Mouse (Mus musculus) limb, embryonic 14.5 days (tissue): ENCODE data around the gene Unc5b. TPM values are rescaled to one million over a fixed set of nuclear protein-coding genes. Genes with fewer than 3 reads are reported as not detected.

Experiments used
- ATAC-seq: fragments of 200-750 bp; cut with Nextera tagmentation; 2 replicates; pipeline ENCODE4 v1.8.0; 2017; ENCODE audit warnings: low read depth, moderate number of reproducible peaks, moderate TSS enrichment; ENCODE audit not compliant: low FRiP score
- DNase-seq: peaks from one replicate; pipeline ENCODE4 v3.0.0-alpha.2; 2015; ENCODE audit warnings: low spot score
- H3K27ac ChIP-seq: fragments of 300-500 bp; sonication (generic); replicated peaks from 2 replicates; pipeline ENCODE4 v1.5.1; 2014; ENCODE audit warnings: low read depth, mild to moderate bottlenecking, low read length, moderate library complexity, mixed read lengths
- H3K27me3 ChIP-seq: fragments of 300-500 bp; sonication (generic); 2 replicates; pipeline ENCODE4 v1.6.1; 2014; ENCODE audit warnings: low read length, mixed read lengths; ENCODE audit not compliant: control insufficient read depth, insufficient read depth
- H3K36me3 ChIP-seq: fragments of 300-500 bp; sonication (generic); 2 replicates; pipeline ENCODE4 v1.6.1; 2014; ENCODE audit warnings: mild to moderate bottlenecking, low read length, moderate library complexity, mixed read lengths; ENCODE audit not compliant: control insufficient read depth, insufficient read depth
- H3K4me1 ChIP-seq: fragments of 300-500 bp; sonication (generic); 2 replicates; pipeline ENCODE4 v1.6.1; 2014; ENCODE audit warnings: antibody characterized with exemption, low read length, mixed read lengths; ENCODE audit not compliant: control insufficient read depth, insufficient read depth
- H3K4me2 ChIP-seq: fragments of 300-500 bp; sonication (generic); replicated peaks from 2 replicates; pipeline ENCODE4 v1.6.1; 2014; ENCODE audit warnings: low read depth, mild to moderate bottlenecking, low read length, moderate library complexity; ENCODE audit not compliant: severe bottlenecking
- H3K4me3 ChIP-seq: fragments of 300-500 bp; sonication (generic); replicated peaks from 2 replicates; pipeline ENCODE4 v1.5.1; 2014; ENCODE audit warnings: low read length
- H3K9ac ChIP-seq: fragments of 300-500 bp; sonication (generic); 2 replicates; pipeline ENCODE4 v1.6.1; 2014; ENCODE audit warnings: mild to moderate bottlenecking, low read depth, low read length, moderate library complexity; ENCODE audit not compliant: severe bottlenecking
- H3K9me3 ChIP-seq: fragments of 300-500 bp; sonication (generic); 2 replicates; pipeline ENCODE4 v1.6.1; 2016; ENCODE audit warnings: low read length; ENCODE audit not compliant: control insufficient read depth
- POLR2A ChIP-seq: fragments of 200-500 bp; IDR thresholded peaks from 2 replicates; pipeline ENCODE4 v1.8.0; 2012; ENCODE audit warnings: inconsistent platforms, mild to moderate bottlenecking, moderate library complexity, borderline replicate concordance; ENCODE audit not compliant: insufficient read depth, insufficient read length; ENCODE audit errors: extremely low read depth
- WGBS: fragments of 180-500 bp; shearing (Covaris S2); extraction: QIAGEN DNeasy Blood & Tissue Kit; methylation state at CpG from one replicate; pipeline ENCODE4 v1.1.7; 2014; 5-methylcytosine and 5-hydroxymethylcytosine counted together
- polyA plus RNA-seq, 2 experiments: library from polyadenylated mRNA; depleted of rRNA in 1 of 2; stranded (reverse) in 1 of 2; unstranded in 1 of 2; fragments of >200 nt; fragmentation: Nextera tagmentation in 1 of 2; extraction: Ambion mirVana in 1 of 2; gene quantifications; 2 replicates each; pipeline versions ENCODE4 v1.2.1 to v1.2.3; 2012 to 2014

Unc5b gene
- polyA plus RNA-seq, 2 experiments, result 6.2 to 21.8 TPM

GRCm38 (mm10) chr10:60732397-60732861 is 99.0 kb downstream of the Unc5b start:
- WGBS, result 44% methylated on average over 2 of the region's 2 CpGs
- no peak for DNase-seq
- H3K9me3 ChIP-seq, result no peaks in the 10 kb centered on the region
- no peaks in the 10 kb centered on the region for H3K4me1 ChIP-seq
- H3K36me3 ChIP-seq, result peaks cover 7% of the 10 kb centered on the region; the same call in 1 of the 2 replicates
- H3K9ac ChIP-seq, result 0 out of 2 replicates have a peak overlapping the region, but pooled peaks have one; percentile 7
- no peak overlapping the region for H3K27ac ChIP-seq
- no peak overlapping the region for H3K4me2 ChIP-seq
- ATAC-seq, result no peak
- H3K27me3 ChIP-seq, result no peaks in the 10 kb centered on the region
- no peak for TF ChIP-seq POLR2A
- no peak overlapping the region for H3K4me3 ChIP-seq

- Histone ChIP-seq H3K4me1 (0 out of 2 replicates have a peak, but pooled peaks cover 4% of the 10 kb centered on the region), H3K9me3 (no peaks in the 10 kb centered on the region), H3K4me3 (no peak overlapping the region), H3K27me3 (no peaks in the 10 kb centered on the region), H3K36me3 (peaks cover 6% of the 10 kb centered on the region; the same call in 1 of the 2 replicates), H3K4me2 (no peak overlapping the region), H3K27ac (no peak overlapping the region), H3K9ac (no peak overlapping the region)
- no peak for ATAC-seq
- WGBS, result 42% methylated on average over 5 of the region's 5 CpGs
- no peak for DNase-seq
- TF ChIP-seq POLR2A, result no peak
Observed at GRCm38 (mm10) chr10:60731742-60732141, 99.6 kb downstream of the Unc5b start.

GRCm38 (mm10) chr10:60727301-60727700 is 104.1 kb downstream of the Unc5b start:
- WGBS, result 23% methylated on average over 5 of the region's 5 CpGs
- no peak for TF ChIP-seq POLR2A
- ATAC-seq (no peak), DNase-seq (no peak)
- Histone ChIP-seq H3K4me2 (no peak overlapping the region), H3K27me3 (no peaks in the 10 kb centered on the region), H3K9ac (no peak overlapping the region), H3K36me3 (0 out of 2 replicates have a peak, but pooled peaks cover 7% of the 10 kb centered on the region), H3K27ac (no peak overlapping the region), H3K9me3 (no peaks in the 10 kb centered on the region), H3K4me1 (0 out of 2 replicates have a peak, but pooled peaks cover 4% of the 10 kb centered on the region), H3K4me3 (no peak overlapping the region)

GRCm38 (mm10) chr10:60726896-60727295 is 104.5 kb downstream of the Unc5b start:
- H3K9ac ChIP-seq, result no peak overlapping the region
- 65% methylated on average over 3 of the region's 3 CpGs for WGBS
- no peak for TF ChIP-seq POLR2A
- H3K9me3 ChIP-seq, result no peaks in the 10 kb centered on the region
- ATAC-seq (no peak), DNase-seq (no peak)
- H3K4me2 ChIP-seq, result no peak overlapping the region
- 0 out of 2 replicates have a peak, but pooled peaks cover 7% of the 10 kb centered on the region for H3K36me3 ChIP-seq
- H3K27me3 ChIP-seq, result no peaks in the 10 kb centered on the region
- 0 out of 2 replicates have a peak, but pooled peaks cover 4% of the 10 kb centered on the region for H3K4me1 ChIP-seq
- H3K4me3 ChIP-seq, result no peak overlapping the region
- H3K27ac ChIP-seq, result no peak overlapping the region

- 69% methylated on average over 6 of the region's 6 CpGs for WGBS
- H3K27ac ChIP-seq, result no peak overlapping the region
- DNase-seq (no peak), ATAC-seq (no peak)
- H3K4me3 ChIP-seq, result no peak overlapping the region
- H3K36me3 ChIP-seq, result peaks cover 5% of the 10 kb centered on the region; the same call in 1 of the 2 replicates
- TF ChIP-seq POLR2A, result no peak
- H3K4me2 ChIP-seq, result no peak overlapping the region
- H3K9me3 ChIP-seq, result no peaks in the 10 kb centered on the region
- no peaks in the 10 kb centered on the region for H3K27me3 ChIP-seq
- H3K4me1 ChIP-seq, result 0 out of 2 replicates have a peak, but pooled peaks cover 4% of the 10 kb centered on the region
- H3K9ac ChIP-seq, result no peak overlapping the region
Observed at GRCm38 (mm10) chr10:60724496-60724895, 106.9 kb downstream of the Unc5b start.
